Mouse (Mus musculus) layer of hippocampus, adult 18-20 months (tissue): Measurements from ENCODE around the gene Hoxa1. TPM values are rescaled to one million over a fixed set of nuclear protein-coding genes. Genes with fewer than 3 reads are reported as not detected.

Source experiments
- DNase-seq, 2 experiments: peaks; one replicate each; pipeline ENCODE4 v3.0.0; 2022; ENCODE audit warnings: low spot score in 2 of 2
- total RNA-seq, 2 experiments: library from RNA; stranded (reverse); gene quantifications; 2 replicates each; pipeline ENCODE4 v1.2.3; 2021

Hoxa1 gene
- total RNA-seq, 2 experiments from 2014 or later = not detected

GRCm38 (mm10) chr6:52190410-52190809 lies 32.3 kb upstream of the Hoxa1 start:
- no peak for DNase-seq

GRCm38 (mm10) chr6:52189909-52190308 lies 31.8 kb upstream of the Hoxa1 start:
- no peak for DNase-seq

DNA sequence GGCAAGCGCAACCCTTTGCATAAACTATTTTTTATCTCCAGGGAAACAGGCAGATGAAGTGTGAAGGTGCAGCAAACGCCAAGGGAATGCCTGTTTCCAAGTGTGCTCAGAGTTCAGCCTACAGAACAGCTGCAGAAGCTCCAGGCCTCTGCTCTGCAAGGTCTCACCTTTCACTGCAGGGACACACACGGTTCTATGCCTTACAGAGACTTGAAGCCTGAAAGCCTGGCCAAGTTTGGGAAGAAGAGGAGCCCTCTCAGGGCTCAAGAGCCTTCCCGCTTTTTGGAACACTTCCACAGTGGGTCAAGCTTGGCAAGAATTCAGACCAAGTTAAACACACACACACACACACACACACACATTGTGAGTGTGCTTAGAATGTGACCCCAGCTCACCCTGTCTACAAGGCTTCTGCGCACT lies 31.1 kb upstream of the Hoxa1 start:
- DNase-seq = no peak

- DNase-seq = no peak
These were observed 28.4 kb upstream of the Hoxa1 start for GRCm38 (mm10) chr6:52186500-52186899.

- no peak for DNase-seq
These were observed 27.7 kb upstream of the Hoxa1 start for GRCm38 (mm10) chr6:52185834-52186233.

- no peak for DNase-seq
These were observed 27.1 kb upstream of the Hoxa1 start for GRCm38 (mm10) chr6:52185222-52185621.

- DNase-seq = no peak
These were observed 26.6 kb upstream of the Hoxa1 start for GRCm38 (mm10) chr6:52184668-52185067.

GRCm38 (mm10) chr6:52183311-52184080 lies 25.4 kb upstream of the Hoxa1 start:
- no peak for DNase-seq

- DNase-seq = no peak
These were observed 24.7 kb upstream of the Hoxa1 start for GRCm38 (mm10) chr6:52182793-52183192.

DNA sequence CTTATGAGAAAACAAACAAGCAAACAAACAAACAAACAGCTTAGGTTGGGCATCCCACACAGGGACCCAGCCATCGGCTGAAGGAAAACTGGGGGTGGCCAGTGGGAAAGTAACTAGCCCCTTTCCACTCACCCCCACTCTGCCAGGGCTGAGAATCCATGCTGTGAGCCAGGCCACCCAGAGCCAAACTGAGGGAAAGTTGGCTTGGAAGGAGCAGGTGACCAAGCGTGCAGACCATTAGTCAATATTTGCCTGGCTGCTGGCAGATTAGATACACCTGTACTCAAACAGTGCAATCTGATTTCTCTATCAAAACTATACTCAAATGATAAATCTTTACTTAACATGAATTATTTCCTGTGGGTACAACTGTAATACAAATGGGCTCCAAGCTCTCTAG lies 23.9 kb upstream of the Hoxa1 start:
- DNase-seq = no peak

- no peak for DNase-seq
These were observed 22.6 kb upstream of the Hoxa1 start for GRCm38 (mm10) chr6:52180726-52181125.

GRCm38 (mm10) chr6:52180213-52180710 lies 22.1 kb upstream of the Hoxa1 start:
- DNase-seq = no peak

- DNase-seq = no peak
These were observed 21.6 kb upstream of the Hoxa1 start for GRCm38 (mm10) chr6:52179690-52180089.

- no peak for DNase-seq
These were observed 21.0 kb upstream of the Hoxa1 start for GRCm38 (mm10) chr6:52178918-52179665.

DNA sequence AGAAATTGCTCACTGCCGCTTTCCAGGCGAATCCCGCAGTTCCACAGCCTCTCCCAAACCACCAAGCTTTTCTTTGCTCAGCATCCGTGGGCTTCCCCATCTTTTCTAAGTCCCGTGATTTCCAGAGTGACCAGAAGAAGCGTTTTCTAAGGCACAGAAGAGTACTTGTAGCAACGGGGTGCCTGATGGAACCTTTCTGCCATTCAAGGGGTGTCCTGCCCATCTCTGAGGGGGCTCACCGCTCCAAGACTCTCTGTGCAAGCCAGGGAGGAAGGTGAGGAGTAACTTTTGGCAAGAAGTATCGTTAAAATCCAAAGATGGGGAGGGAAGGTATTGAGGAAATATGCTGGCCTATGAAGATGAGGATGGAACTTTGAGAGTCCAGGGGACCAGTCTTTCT lies 19.7 kb upstream of the Hoxa1 start:
- DNase-seq = no peak

GRCm38 (mm10) chr6:52177061-52177735 lies 19.1 kb upstream of the Hoxa1 start, which contains the start of gene 5730596B20Rik:
5730596B20Rik (plus strand) TSS chr6:52177498.
- DNase-seq = no peak

DNA sequence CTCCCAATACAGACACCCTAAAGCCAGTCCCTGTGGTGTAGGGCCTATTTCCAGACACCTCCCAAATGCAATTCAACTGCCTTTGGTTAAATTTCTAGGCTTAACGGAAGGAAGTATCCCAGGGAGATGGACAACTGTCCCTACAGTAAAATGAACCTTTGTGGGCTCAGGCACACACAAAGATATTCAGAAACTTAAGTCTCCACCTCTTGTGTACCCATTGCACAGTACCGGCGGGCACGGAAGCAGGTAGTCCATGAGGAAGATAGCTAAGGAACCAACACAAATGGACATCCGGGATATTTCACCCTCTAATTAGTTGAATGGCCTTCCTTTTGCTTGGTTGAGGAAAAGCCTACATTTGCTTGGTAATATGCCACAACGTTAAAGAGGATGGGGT lies 18.3 kb upstream of the Hoxa1 start:
- DNase-seq = no peak

GRCm38 (mm10) chr6:52175864-52176263 lies 17.7 kb upstream of the Hoxa1 start:
- no peak for DNase-seq

DNA sequence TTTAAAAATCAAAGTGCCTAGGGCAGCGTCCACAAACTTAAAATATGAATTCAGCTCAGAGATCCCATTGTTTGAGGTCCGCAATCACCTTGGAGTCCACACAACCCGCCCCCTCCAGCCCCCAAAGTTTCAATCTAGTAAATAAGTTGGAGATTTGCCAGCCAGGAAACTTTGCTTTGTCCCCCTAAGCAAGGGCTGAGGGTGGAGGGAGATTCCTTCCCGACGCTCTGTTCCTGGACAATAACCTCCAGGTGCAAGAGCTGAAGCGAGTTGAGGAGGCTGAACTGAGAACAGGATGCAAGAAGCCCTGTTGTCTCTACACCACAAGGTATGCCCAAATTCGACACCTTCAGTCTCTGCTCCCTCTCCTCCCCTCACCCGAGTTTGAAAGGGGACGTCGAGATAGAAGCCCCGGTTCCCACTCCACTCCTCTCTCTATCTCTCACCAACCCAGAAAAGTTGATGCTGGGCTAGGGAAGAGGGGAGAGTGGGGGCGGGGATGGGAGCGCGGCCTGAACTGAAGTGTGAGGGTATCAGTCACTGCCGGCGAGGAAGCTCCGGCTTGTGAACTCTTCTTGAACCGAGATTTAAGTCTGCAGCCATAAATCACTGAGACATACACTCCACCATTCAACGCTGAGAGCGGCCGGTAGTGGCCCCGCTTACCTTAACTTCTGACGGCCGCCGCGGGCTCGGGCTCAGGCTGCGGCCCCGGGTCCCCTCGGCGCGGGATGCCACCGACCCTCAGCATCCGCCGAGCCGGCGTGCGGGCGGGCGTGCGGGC lies 17.0 kb upstream of the Hoxa1 start:
- no peak for DNase-seq

DNA sequence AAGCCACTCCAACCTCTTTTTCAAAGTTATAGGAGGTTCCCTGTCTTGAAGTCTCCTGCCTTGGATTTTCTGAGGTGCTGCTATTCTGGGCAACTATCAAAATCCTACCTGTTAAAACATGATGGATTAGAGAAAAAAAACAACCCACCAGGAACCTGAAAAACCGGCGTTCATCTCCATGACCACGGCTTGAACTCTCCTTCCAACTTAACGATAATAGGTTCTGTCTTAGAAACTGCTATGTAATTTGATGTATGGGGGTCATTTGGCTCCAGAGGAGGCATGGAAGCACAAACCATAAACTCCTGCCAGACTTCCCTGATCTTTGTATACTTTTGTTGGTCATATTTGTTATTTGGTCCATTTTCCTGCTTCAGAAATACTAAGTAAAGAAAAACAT lies 15.5 kb upstream of the Hoxa1 start:
- DNase-seq = no peak

GRCm38 (mm10) chr6:52172501-52172900 lies 14.4 kb upstream of the Hoxa1 start:
- no peak for DNase-seq
